Mouse (Mus musculus) heart, postnatal 14 days (tissue): ENCODE measurements at regions not wholly inside any gene's neighbourhood (a gene's known extent, or its start where the extent isn't known, plus 50 kb on each side); places are given as distances from the start of the nearest gene placed in this dataset.
A peak's percentile ranks its signal among the peaks of the same experiment; 100 is the strongest.

ENCODE experiments used
- DNase-seq, 2 experiments: peaks; one replicate each; pipeline ENCODE4 v3.0.0; 2021 to 2022
- intact Hi-C: fragments of 180-260 bp; cut with DNase I; formaldehyde crosslinking; loops from one replicate; pipeline ENCODE4 v1.15.1; 2025

DNA sequence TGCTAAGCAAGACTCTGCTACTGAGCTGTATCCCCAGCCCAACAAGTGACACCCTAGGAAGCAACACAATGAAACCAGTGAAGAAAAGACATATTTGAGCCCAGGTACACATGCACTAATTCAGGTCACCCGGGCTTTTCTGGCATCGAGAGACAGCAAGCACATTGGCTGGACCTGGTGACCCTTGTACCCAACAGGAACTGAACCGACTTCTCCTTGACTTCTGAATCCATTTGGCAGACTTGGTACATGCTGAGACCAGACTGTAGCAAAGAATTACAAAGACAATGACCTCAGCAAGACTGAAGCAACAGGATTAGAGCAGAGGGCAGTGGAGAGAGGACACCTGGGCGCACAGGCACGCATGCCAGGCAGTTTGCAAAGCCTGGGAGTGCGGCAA is 79.1 kb downstream of the Sema4f start:
- no peak for DNase-seq
- intact Hi-C loops, result loop anchor here (5.0 kb wide), 1 partner anchor 83 kb away; no protein-coding TSS in a partner anchor

DNA sequence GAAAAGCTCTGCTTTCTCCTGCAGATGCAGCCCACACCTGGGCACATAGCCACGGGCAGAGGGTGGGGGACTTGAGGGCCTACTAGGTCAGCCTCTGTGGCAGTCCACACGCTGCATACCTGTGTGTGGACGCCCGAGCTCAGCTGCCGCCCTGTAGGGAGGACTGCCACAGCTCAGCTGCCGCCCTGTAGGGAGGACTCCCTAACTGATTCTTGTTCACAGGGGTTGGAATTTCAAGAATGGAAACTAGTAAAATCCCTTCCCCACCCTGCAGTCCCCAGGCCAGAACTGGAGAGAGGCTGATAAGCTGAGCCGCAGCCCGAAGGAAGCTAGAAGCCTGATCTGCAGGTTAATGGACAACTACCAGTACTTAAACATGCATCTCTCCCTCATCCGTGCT is 82.0 kb upstream of the Hk2 start:
- intact Hi-C loops, result no loop called here
- no peak for DNase-seq

DNA sequence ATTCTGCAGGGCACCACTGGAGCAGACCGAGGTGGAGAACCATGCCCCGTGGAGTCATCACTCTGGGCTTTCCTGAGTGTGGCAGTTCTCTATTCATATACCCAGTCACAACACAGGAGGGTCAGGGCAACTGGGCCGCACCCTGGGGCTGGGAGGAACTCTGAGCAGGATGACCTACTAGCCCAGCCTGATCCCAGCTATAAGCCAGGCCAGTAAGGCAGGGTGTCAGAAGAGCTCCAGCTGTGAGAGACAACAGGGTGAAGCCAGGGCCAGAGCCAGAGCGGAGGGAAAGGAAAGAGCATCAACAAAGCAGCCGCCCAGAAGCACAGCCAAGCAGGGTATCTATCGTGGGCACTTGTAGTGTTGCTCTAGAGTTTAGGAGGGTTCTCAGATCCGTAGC is 81.1 kb upstream of the Hk2 start:
- intact Hi-C loops, result no loop called here
- peak; percentile 31 to 38 for DNase-seq

DNA sequence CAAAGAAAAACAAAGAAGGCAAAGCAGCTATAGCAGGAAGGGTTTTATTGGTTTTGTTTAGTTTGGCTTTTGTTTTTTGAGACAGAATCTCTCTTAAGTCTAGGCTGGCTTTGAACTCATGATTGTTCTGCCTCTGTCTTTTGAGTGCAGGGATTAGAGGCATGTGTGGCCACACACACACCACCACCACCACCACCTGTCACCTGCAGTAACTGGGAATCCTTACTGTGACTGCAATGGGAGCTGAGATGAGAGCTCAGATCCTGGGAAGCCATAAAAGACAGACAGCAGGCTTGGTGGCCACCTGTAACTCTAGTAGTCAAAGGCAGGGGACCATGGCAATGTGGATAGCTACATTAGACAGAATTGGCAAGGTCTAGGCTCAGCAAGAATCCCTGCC is 80.5 kb upstream of the Hk2 start:
- no peak for DNase-seq
- intact Hi-C loops, result no loop called here

DNA sequence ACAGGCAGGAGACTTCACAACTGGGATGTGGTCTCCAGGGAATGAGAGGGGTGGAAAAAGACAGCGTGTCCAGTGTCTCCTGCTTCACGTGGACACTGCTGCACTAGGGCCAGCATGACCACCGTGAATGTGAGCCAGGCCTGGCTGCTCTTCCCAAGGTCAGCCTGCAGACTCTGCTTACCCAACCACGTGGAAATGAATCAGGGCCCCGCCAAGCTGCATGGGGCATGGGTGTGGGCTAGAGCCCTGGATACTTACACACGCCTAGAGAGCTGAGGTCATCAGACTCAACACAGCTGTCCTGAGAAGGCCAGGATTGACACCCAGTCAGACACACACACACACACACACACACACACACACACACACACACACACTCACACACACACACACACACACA is 80.1 kb upstream of the Hk2 start:
- intact Hi-C loops, result no loop called here
- DNase-seq, result peak; percentile 66 to 70

DNA sequence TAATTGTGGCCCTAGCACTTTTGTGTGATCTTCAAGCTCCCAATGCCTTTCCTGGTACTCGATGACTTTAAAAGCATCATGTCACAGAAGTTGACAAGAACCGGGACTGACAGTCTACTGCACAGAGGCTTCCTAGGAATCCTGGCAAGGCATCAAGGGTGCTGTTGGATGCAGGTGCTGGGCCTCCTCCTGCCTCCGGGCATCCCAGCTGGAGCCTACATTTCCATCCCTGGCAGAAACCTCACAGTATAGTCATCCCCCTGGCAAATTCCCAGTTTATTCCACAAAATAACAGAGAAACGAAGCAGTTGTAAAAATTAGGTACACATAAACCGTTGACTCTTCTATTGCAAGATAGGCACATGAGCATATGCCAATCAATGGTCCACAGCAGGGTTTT is 78.8 kb upstream of the Hk2 start:
- no peak for DNase-seq
- intact Hi-C loops, result no loop called here

DNA sequence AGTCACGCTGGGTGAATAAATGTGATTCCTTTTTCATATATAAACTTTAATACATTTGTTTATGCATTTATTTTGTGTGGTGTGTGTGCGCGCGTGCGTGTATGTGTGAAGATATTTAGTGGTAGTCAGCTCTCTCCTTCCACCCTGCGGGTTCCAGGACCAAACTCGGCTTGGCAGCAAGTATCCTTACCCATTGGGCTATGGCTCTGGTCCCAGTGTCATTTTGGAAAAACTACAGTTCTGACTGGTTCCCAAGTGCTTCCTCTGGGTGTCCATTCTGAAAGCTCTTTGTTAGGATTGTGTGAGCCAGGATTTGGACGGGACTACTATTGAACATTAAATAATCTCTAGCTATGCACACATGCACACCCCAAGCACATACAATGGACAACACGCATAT is 76.3 kb upstream of the Hk2 start:
- DNase-seq, result no peak
- intact Hi-C loops, result no loop called here

DNA sequence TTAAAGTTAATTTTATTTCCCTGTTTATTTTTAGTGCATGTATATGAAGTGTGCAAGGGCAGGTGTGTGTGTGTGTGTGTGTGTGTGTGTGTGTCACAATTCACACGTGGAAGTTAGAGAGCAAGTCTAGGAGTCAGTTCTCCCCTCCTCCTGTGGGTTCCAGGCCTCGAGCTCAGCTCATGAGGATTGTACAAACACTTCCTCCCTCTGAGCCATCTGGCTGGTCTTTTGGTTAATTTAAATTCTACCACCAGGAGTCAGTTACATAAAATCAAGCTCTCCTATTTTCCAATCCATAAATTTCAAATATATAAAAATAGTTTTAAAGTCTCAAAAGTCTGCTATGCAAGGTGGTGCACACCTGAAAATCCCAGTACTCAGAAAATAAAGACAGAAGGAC is 73.3 kb upstream of the Hk2 start:
- intact Hi-C loops, result no loop called here
- DNase-seq, result no peak

DNA sequence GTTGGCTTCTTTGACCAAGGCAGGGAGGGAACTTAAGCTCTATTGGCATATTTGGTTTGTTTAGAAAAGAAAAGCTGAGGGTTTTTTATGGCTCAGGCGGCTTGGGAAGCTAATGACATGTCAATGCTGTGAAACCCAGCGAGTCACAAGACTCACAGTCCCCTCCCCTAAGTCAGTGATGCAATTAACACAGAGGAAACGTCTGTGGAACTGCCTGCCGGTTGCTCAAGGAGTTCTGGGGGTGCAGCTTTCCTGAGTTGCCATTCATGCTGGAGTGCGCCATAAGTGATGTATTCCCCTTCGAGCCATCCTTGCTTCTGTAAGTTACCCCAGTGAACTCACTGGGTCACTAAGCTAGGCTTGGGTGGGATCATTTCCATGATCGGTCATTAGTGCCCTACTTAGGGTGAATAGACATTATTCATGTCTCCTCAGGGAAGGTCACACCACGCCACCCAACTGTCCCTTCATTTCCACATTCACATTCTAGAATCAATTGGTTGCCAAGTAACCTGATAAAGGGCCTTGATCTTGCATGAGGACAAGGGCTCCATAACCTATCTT is 72.4 kb upstream of the Hk2 start:
- intact Hi-C loops, result no loop called here
- DNase-seq, result no peak

DNA sequence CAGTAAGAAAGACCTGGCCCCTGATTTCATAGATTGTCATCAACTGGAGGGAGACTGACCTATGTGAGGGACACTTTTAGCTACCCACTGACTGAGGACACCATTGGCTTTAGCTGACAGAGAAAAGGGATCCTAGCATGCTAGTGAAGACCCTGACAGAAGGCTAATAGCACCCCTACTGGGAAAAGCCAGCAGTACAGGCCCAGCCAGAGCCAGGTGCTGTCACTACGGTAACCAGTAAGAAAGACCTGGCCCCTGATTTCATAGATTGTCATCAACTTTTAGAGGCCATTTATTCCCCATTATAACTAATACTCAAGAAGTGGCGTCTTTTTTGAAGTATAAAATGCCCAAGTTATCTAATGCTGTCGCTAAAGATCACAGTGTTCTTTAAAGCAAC is 70.2 kb upstream of the Hk2 start:
- intact Hi-C loops, result no loop called here
- no peak for DNase-seq

DNA sequence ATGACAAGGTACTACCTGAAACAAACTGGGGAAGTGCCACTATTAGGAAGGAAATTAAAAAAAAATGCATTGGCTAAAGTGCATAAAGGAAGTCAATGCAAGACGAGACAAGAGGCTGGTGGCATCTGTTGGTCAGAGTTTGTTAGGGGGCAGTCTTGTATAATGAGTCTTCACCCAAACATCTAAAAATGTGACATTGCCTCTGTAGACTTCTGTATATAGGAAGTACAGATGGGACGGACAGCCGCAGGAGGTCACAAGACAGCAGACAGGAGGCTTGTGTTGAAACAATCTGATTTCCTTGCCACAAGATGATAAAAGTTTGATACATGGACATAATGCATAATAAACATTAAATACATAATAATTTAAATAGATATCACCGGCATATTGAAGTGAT is 69.6 kb upstream of the Hk2 start:
- DNase-seq, result no peak
- intact Hi-C loops, result no loop called here

DNA sequence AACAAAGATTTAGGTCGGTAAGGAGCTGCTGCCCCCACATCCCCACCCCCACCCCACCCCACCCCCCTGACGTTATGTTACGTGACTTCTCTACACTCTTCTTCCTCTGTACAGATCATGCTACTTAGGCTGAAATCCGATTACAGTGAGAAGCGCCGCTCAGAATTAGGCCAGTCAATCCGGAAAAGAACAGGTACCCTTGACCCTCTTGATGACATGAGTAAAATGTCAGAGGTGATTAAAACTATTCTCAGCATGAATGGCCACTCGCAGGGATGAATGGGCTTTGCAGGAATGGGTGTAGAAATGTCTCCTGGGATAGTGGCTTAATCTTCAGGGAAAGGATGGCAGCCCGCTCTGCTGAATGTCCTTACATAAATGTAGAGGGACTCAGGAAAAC is 63.0 kb upstream of the Hk2 start:
- intact Hi-C loops, result no loop called here
- no peak for DNase-seq

DNA sequence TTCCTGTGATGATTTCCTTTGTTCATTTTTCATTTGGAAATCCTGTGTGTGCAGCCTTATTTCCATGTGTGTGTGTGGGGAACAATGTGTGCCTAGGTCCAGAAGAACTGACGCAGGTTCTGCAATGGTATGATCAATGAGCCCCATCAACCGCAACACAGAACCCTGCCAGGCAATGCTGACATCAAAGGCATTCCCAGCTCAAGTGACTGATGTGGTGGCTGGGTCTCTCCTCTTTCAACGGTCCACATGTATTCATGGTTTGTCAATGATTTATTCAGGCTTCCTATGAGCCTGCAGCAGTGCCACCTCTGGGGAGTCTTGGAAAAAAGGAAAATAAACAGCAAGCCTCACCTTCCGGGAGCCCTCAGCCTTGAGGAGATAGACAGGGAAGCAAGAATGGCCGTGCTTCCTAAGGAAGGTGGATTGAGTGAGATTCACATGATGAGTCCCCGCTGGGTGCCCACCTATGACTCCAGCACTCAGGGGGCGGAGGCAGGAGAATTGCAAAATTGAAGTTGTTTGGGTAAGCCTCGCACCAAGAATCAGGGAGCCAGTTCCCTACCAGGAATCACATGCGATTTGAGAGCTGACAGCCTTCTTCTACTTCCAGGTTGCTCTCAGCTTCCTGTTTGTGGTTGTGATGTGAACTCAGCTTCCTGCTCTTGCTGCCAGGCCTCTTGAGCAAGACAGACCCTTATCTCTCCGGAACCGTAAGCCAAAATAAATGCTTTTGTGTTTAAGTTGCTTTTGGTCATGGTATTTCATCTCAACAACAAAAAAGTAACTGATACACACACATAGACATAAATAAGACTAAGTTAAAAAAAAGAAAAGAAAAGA is 61.2 kb upstream of the Hk2 start:
- no peak for DNase-seq
- intact Hi-C loops, result no loop called here

DNA sequence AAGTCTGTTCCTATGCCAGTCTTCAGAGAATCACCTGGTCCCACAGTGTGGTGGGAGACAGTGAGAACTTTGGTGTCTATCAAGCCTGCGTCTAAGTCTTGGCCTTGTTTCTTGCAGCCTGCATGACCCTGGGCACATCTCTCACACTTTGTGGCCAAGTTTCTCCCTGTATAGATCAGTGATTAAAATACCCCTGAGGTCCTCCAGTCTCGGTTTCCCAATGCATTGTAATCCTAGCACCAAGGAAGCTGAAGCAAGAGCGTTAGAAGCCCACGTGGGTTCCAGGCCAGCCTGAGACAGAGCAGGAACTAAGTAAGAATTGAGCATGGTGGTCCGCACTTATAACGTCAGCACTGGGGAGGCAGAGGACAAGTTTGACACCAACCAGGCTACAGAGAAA is 59.6 kb upstream of the Hk2 start:
- intact Hi-C loops, result no loop called here
- DNase-seq, result no peak

DNA sequence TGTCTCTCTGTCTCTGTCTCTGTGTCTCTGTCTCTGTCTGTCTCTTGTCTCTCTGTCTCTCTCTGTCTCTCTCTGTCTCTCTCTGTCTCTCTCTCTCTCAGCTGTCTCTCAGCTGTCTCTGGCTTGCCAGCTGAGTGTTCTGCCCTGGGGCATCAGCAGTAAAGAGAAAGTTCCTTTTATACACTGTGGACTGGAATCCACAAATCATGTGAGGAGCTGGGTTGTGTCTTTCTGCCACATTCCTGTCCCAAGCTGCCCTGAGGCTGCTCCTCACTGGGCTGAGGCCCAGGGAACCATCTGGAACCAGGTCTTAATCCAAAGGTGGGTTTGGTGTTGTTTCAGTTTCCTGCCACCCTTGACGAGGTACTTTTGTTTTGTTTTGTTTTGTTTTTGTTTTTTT is 57.0 kb upstream of the Hk2 start:
- no peak for DNase-seq
- intact Hi-C loops, result no loop called here

DNA sequence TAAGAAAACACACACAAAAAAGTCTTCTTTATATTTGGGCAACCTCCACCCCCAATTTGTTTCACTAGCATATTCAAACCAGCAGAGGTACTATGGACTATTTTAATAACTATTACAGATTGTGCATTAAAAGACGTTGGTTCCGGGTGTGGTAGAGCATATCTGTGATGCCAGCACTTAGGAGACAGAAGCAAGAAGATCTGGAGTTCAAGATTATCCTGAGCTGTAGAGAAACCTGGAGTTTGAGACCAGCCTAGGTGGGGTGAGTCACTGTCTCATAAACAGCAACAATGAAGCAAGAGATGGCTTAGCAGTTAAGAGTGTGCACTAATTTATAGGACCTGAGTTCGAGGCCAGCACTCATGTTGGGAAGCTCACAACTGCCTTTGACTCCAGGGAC is 50.4 kb upstream of the Hk2 start:
- intact Hi-C loops, result no loop called here
- DNase-seq, result no peak

DNA sequence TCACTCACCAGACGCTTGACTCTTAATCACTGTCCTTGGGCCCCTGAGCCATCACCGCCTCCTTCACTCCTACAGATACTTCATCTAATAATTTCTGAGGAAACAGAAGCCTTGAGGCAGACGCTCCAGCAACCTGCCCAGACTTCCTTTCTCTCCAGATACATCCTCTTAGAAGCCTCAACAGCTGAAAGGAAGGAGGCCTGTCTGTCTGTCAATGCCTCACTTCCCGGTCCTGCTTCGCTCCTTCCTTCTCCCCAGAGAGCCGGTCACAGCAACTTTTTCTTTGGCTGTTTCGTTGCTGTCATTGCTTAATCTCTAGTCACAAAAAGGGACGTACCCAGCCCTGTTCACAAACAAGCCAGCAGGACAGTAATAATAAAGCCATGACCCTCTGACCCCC is 50.0 kb upstream of the Hk2 start:
- intact Hi-C loops, result no loop called here
- no peak for DNase-seq
